Mouse (Mus musculus) megakaryocyte, embryonic 14.5 days (primary cell): Measurements from ENCODE around the gene Tmem213. TPM values are rescaled to one million over a fixed set of nuclear protein-coding genes. Genes with fewer than 3 reads are reported as not detected.

Experiments
- H3K27me3 ChIP-seq: replicated peaks from 2 replicates; pipeline ENCODE3; 2012; ENCODE audit warnings: inconsistent platforms
- H3K36me3 ChIP-seq: replicated peaks from 2 replicates; pipeline ENCODE3; 2012; ENCODE audit warnings: low read length, inconsistent platforms, mixed read lengths
- H3K4me1 ChIP-seq: 2 replicates; pipeline ENCODE4 v1.6.1; 2012; ENCODE audit warnings: inconsistent platforms
- H3K4me3 ChIP-seq: replicated peaks from 2 replicates; pipeline ENCODE3; 2012; ENCODE audit warnings: moderate library complexity, mild to moderate bottlenecking, inconsistent platforms
- H3K9me3 ChIP-seq: 2 replicates; pipeline ENCODE4 v1.6.1; 2012; ENCODE audit warnings: inconsistent platforms
- FLI1 ChIP-seq: IDR thresholded peaks from 2 replicates; pipeline ENCODE4 v1.6.1; 2012; ENCODE audit warnings: low read length, inconsistent platforms, mixed read lengths
- GATA1 ChIP-seq: IDR thresholded peaks from 3 replicates; pipeline ENCODE4 v1.6.1; 2012; ENCODE audit warnings: mixed read lengths, low read length, inconsistent platforms, borderline replicate concordance
- polyA plus RNA-seq: library from polyadenylated mRNA; stranded (reverse); fragments of >175 nt; gene quantifications from 2 replicates; pipeline ENCODE4 v1.2.3, GENCODE M21; 2012; ENCODE audit warnings: low replicate concordance; ENCODE audit not compliant: insufficient read depth

Gene Tmem213
- not detected in 2 replicates for polyA plus RNA-seq

DNA sequence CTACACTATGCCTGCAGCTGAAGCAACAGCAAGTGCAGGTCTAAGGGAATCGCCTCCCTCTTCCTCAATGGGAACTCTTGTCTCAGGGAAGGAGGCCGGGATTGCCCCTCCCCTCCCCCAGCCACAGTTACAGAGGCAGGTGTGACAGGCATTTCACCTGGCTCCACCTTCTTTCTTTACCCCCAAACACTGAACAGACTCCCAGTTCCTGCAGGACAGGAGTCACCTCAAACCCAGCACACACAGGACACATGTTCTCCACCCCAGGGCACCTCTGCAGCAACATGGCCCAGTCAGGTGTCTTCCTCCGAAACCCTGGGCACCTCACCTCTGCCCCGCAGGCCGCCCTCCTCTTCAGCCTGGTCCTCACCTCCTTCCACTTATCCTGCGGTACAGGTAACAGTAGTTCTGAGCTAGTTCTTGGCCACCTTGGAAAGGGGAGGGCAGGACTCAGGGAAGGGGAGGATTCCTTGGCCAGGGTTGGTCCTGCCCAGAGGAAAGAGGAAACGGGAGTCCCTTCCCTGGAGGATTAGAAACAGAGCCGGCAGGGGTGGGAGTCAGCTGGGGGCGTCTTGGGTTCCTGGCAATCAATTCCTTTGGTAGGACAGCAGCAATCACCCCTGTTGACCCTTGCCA lies at the start of gene Tmem213:
TSS of gene Tmem213 (plus strand) at position 96 of the 636 bp plus-strand sequence.
- no peak for TF ChIP-seq GATA1
- TF ChIP-seq FLI1 = no peak
- Histone ChIP-seq H3K9me3 (no peaks in the 10 kb centered on the region), H3K4me3 (no peak within 1 kb of the TSS), H3K4me1 (no peaks in the 10 kb centered on the region; the same call in 1 of the 2 replicates), H3K36me3 (no peaks in the 10 kb centered on the region), H3K27me3 (peaks cover 12% of the 10 kb centered on the region)

DNA sequence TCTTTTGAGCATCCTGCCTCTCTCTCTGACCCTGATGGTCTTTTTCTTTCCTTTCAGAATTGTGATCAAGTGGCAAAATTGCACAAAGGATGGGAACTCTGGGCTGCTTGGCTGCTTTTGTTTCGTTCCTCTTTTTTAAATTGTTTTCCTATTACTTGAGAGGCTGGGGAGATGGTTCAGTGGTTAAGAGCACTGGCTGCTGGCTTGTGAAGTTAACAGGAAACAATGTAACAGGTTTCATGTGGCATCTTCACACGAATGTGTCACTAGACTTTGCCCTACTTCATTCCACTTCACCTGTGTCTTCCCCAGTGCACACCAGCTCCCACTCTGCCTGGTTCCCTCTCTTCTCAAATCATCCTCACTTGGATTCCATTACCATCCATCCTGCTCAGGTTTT lies 44.4 kb upstream of the Tmem213 start:
- H3K27me3 ChIP-seq = peaks cover 2% of the 10 kb centered on the region
- TF ChIP-seq FLI1 (no peak), GATA1 (no peak)
- no peaks in the 10 kb centered on the region for H3K36me3 ChIP-seq
- peaks cover 24% of the 10 kb centered on the region for H3K4me1 ChIP-seq
- peaks cover 36% of the 10 kb centered on the region for H3K9me3 ChIP-seq
- H3K4me3 ChIP-seq = no peak overlapping the region

DNA sequence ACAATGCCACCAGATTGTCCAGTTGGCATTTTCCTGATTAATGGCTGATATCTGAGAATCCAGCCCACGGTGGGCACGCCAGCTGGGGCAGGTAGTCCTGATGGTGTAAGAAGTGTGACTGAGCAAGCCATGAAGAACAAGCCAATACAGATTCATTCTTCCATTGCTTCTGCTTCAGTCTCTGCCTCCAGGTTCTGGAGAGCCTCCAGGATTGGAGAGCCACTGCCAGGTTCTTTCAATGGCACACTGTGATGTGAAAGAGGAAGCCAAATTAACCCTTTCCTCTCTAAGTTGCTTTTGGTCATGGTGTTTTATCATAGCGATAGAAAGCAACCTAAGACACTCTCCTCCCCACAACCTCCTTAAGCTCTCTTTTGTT lies 43.9 kb upstream of the Tmem213 start:
- Histone ChIP-seq H3K4me3 (no peak overlapping the region), H3K27me3 (no peaks in the 10 kb centered on the region)

DNA sequence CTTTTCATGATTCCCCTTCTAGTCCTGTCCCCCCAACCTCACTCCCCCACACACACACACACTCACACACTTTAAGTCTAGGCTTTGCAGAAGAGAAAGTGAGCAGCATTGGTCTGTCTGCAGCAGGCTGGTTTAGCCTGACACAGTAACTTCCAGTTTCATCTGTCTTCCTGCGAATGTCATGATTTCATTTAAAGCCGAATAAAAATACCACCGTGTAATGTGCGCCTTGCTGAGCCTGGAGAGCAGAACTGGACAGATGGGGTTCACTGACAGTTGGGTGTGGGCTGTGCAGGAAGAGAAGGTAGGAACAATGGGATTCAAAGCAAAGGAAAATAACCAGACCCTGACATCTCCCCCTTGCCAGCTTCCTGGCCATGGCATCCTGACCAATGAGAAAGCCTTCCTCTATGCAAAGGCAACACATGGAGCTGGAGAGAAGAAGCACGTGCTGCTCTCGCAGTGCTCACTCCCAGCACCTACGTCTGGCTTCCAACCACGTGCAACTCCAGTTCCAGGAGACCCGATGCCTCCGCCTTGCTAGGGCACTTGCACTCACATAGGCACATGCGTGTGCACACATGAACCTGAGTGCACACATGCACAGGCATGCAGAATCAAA lies 43.4 kb upstream of the Tmem213 start:
- peak overlapping the region; percentile 62 for H3K4me3 ChIP-seq
- TF ChIP-seq FLI1 (no peak), GATA1 (no peak)
- no peaks in the 10 kb centered on the region for H3K36me3 ChIP-seq
- H3K4me1 ChIP-seq = peaks cover 24% of the 10 kb centered on the region
- H3K27me3 ChIP-seq = no peaks in the 10 kb centered on the region
- peaks cover 29% of the 10 kb centered on the region for H3K9me3 ChIP-seq

More for the DNA sequence above, 43.9 kb upstream of the Tmem213 start:
- peaks cover 24% of the 10 kb centered on the region for H3K4me1 ChIP-seq
- peaks cover 33% of the 10 kb centered on the region for H3K9me3 ChIP-seq
- no peaks in the 10 kb centered on the region for H3K36me3 ChIP-seq
- TF ChIP-seq GATA1 (no peak), FLI1 (no peak)

GRCm38 (mm10) chr6:38066215-38066614 lies 42.8 kb upstream of the Tmem213 start:
- peak overlapping the region; percentile 62 for H3K4me3 ChIP-seq
- peaks cover 30% of the 10 kb centered on the region for H3K4me1 ChIP-seq
- no peaks in the 10 kb centered on the region for H3K36me3 ChIP-seq
- TF ChIP-seq FLI1 = no peak
- TF ChIP-seq GATA1 = no peak
- H3K27me3 ChIP-seq = no peaks in the 10 kb centered on the region
- H3K9me3 ChIP-seq = peaks cover 25% of the 10 kb centered on the region

GRCm38 (mm10) chr6:38071256-38071655 lies 37.8 kb upstream of the Tmem213 start:
- TF ChIP-seq FLI1 = no peak
- no peak for TF ChIP-seq GATA1
- no peak overlapping the region for H3K4me3 ChIP-seq

GRCm38 (mm10) chr6:38072137-38072796 lies 36.8 kb upstream of the Tmem213 start:
- Histone ChIP-seq H3K27me3 (no peaks in the 10 kb centered on the region), H3K36me3 (no peaks in the 10 kb centered on the region), H3K9me3 (peaks cover 24% of the 10 kb centered on the region), H3K4me3 (no peak overlapping the region), H3K4me1 (peaks cover 18% of the 10 kb centered on the region)
- no peak for TF ChIP-seq GATA1
- no peak for TF ChIP-seq FLI1

More at GRCm38 (mm10) chr6:38071256-38071655, 37.8 kb upstream of the Tmem213 start:
- H3K36me3 ChIP-seq = no peaks in the 10 kb centered on the region
- H3K9me3 ChIP-seq = peaks cover 24% of the 10 kb centered on the region
- H3K27me3 ChIP-seq = no peaks in the 10 kb centered on the region
- peaks cover 25% of the 10 kb centered on the region for H3K4me1 ChIP-seq

- Histone ChIP-seq H3K4me3 (no peak overlapping the region), H3K9me3 (peaks cover 30% of the 10 kb centered on the region), H3K36me3 (no peaks in the 10 kb centered on the region), H3K27me3 (peaks cover 4% of the 10 kb centered on the region), H3K4me1 (peaks cover 15% of the 10 kb centered on the region)
- TF ChIP-seq FLI1 = no peak
- TF ChIP-seq GATA1 = no peak
These were observed 35.5 kb upstream of the Tmem213 start for GRCm38 (mm10) chr6:38073592-38073991.

DNA sequence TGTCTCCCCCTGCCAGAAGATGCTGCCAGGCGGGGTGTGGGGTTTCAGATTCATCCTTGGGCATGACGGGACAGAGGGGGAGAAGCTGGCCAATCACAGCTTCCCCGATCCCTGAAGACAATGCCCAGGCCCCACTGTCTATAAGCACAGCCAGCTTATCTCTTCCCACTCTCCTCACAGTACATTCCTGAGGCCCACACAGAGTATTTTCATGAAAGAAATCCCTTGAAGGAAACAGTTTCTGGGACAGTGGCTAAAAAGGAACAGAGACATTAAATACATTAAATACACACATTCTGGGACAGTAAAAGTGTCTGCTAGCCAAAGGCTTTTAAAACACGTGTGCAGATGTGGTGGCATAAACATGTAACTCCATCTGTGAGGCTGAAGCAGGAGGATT lies 28.7 kb upstream of the Tmem213 start:
- Histone ChIP-seq H3K27me3 (peaks cover 8% of the 10 kb centered on the region), H3K9me3 (peaks cover 18% of the 10 kb centered on the region), H3K4me1 (peaks cover 2% of the 10 kb centered on the region; the same call in 1 of the 2 replicates), H3K4me3 (no peak overlapping the region), H3K36me3 (no peaks in the 10 kb centered on the region)
- no peak for TF ChIP-seq FLI1
- no peak for TF ChIP-seq GATA1

- Histone ChIP-seq H3K9me3 (peaks cover 12% of the 10 kb centered on the region; the same call in 1 of the 2 replicates), H3K4me3 (no peak overlapping the region), H3K27me3 (peaks cover 8% of the 10 kb centered on the region), H3K36me3 (no peaks in the 10 kb centered on the region), H3K4me1 (no peaks in the 10 kb centered on the region)
- TF ChIP-seq GATA1 = no peak
These were observed 27.2 kb upstream of the Tmem213 start for GRCm38 (mm10) chr6:38081727-38082341.
